Mouse (Mus musculus) MEL (cell line): ENCODE data around the gene Olfm2. TPM values are rescaled to one million over a fixed set of nuclear protein-coding genes. Genes with fewer than 3 reads are reported as not detected.

Experiments used
- DNase-seq: peaks from one replicate; pipeline ENCODE4 v3.0.0; 2011; ENCODE audit warnings: low read depth, low spot score
- H3K27ac ChIP-seq: 2 replicates; pipeline ENCODE4 v1.5.1; 2012; ENCODE audit warnings: low read depth, mild to moderate bottlenecking, control low read depth, low read length, moderate library complexity; ENCODE audit not compliant: control insufficient read depth
- H3K27me3 ChIP-seq, 2 experiments: fragments of 150-350 bp in 1 of 2; sonication (generic) in 1 of 2; 2 replicates each; pipeline ENCODE4 v1.6.1; 2012; ENCODE audit warnings: low read length in 2 of 2, mild to moderate bottlenecking in 2 of 2, improper control_type of control experiment in 1 of 2, moderate library complexity in 1 of 2; ENCODE audit not compliant: insufficient read depth in 2 of 2, control insufficient read depth in 1 of 2
- H3K36me3 ChIP-seq, 2 experiments: 2 replicates each; pipeline ENCODE4 v1.6.1; 2012 to 2014; ENCODE audit warnings: low read length in 2 of 2, improper control_type of control experiment in 1 of 2, inconsistent platforms in 1 of 2, mild to moderate bottlenecking in 1 of 2; ENCODE audit not compliant: insufficient read depth in 2 of 2, control insufficient read depth in 1 of 2
- H3K4me1 ChIP-seq, 2 experiments: fragments of 150-350 bp in 1 of 2; sonication (generic) in 1 of 2; 2 replicates each; pipeline ENCODE4 v1.6.1; 2012; ENCODE audit warnings: low read length in 2 of 2, improper control_type of control experiment in 1 of 2, mild to moderate bottlenecking in 1 of 2; ENCODE audit not compliant: insufficient read depth in 2 of 2, control insufficient read depth in 1 of 2
- H3K4me3 ChIP-seq, 2 experiments: fragments of 150-350 bp in 1 of 2; sonication (generic) in 1 of 2; 2 replicates each; pipeline ENCODE4 v1.5.1; 2012; ENCODE audit warnings: low read depth in 2 of 2, low read length in 2 of 2, mild to moderate bottlenecking in 2 of 2, moderate library complexity in 2 of 2, control low read depth in 1 of 2, improper control_type of control experiment in 1 of 2; ENCODE audit not compliant: control insufficient read depth in 1 of 2, insufficient read depth in 1 of 2
- H3K79me2 ChIP-seq: 2 replicates; pipeline ENCODE4 v1.6.1; 2012; ENCODE audit warnings: mild to moderate bottlenecking, low read length, moderate library complexity; ENCODE audit not compliant: control insufficient read depth, poor library complexity, insufficient read depth
- H3K9ac ChIP-seq: 2 replicates; pipeline ENCODE4 v1.6.1; 2012; ENCODE audit warnings: low read depth, mild to moderate bottlenecking, control low read depth, low read length, moderate library complexity; ENCODE audit not compliant: control insufficient read depth, poor library complexity, severe bottlenecking
- H3K9me3 ChIP-seq: fragments of 150-350 bp; sonication (generic); replicated peaks from 2 replicates; pipeline ENCODE4 v1.6.1; 2012; ENCODE audit warnings: mild to moderate bottlenecking, low read length, improper control_type of control experiment, moderate library complexity; ENCODE audit not compliant: insufficient read depth
- BHLHE40 ChIP-seq: IDR thresholded peaks from 2 replicates; pipeline ENCODE4 v1.6.1; 2012; ENCODE audit warnings: low read depth, mild to moderate bottlenecking, inconsistent platforms, low read length, improper control_type of control experiment, borderline replicate concordance
- CHD1 ChIP-seq: IDR thresholded peaks from 2 replicates; pipeline ENCODE4 v1.6.1; 2012; ENCODE audit warnings: low read depth, mild to moderate bottlenecking, inconsistent platforms, low read length, improper control_type of control experiment
- CHD2 ChIP-seq: IDR thresholded peaks from 2 replicates; pipeline ENCODE4 v1.6.1; 2011; ENCODE audit warnings: low read length, improper control_type of control experiment
- CTCF ChIP-seq, 3 experiments: IDR thresholded peaks in 2 of 3; conservative IDR thresholded peaks in 1 of 3; 2 replicates each; pipeline ENCODE4 v1.5.1; 2011 to 2012; ENCODE audit warnings: low read length in 3 of 3, low read depth in 2 of 3, mild to moderate bottlenecking in 2 of 3, improper control_type of control experiment in 1 of 3, inconsistent platforms in 1 of 3, mixed read lengths in 1 of 3, moderate library complexity in 1 of 3; ENCODE audit not compliant: control insufficient read depth in 1 of 3, insufficient read depth in 1 of 3, poor library complexity in 1 of 3, severe bottlenecking in 1 of 3
- EP300 ChIP-seq, 2 experiments: IDR thresholded peaks; 2 replicates each; pipeline ENCODE4 v1.6.1; 2011; ENCODE audit warnings: improper control_type of control experiment in 2 of 2, low read length in 2 of 2, low read depth in 1 of 2, mild to moderate bottlenecking in 1 of 2
- GABPA ChIP-seq: IDR thresholded peaks from 2 replicates; pipeline ENCODE4 v1.6.1; 2012; ENCODE audit warnings: low read depth, mild to moderate bottlenecking, inconsistent platforms, low read length, improper control_type of control experiment, moderate library complexity
- KAT2A ChIP-seq: conservative IDR thresholded peaks from 2 replicates; pipeline ENCODE4 v1.6.1; 2012; ENCODE audit warnings: low read depth, low read length, improper control_type of control experiment, inconsistent platforms
- MAFK ChIP-seq: IDR thresholded peaks from 2 replicates; pipeline ENCODE4 v1.6.1; 2011; ENCODE audit warnings: low read depth, mild to moderate bottlenecking, low read length, improper control_type of control experiment, borderline replicate concordance
- MAX ChIP-seq: IDR thresholded peaks from 2 replicates; pipeline ENCODE4 v1.6.1; 2011; ENCODE audit warnings: low read length, improper control_type of control experiment
- MAZ ChIP-seq: IDR thresholded peaks from 2 replicates; pipeline ENCODE4 v1.6.1; 2012; ENCODE audit warnings: low read depth, mild to moderate bottlenecking, inconsistent platforms, low read length, improper control_type of control experiment
- MXI1 ChIP-seq: IDR thresholded peaks from 2 replicates; pipeline ENCODE4 v1.6.1; 2011; ENCODE audit warnings: mild to moderate bottlenecking, low read depth, low read length, improper control_type of control experiment
- MYB ChIP-seq: IDR thresholded peaks from 2 replicates; pipeline ENCODE4 v1.6.1; 2011; ENCODE audit warnings: mild to moderate bottlenecking, low read depth, low read length, improper control_type of control experiment
- MYC ChIP-seq: IDR thresholded peaks from 2 replicates; pipeline ENCODE4 v1.6.1; 2011; ENCODE audit warnings: low read depth, mild to moderate bottlenecking, low read length, improper control_type of control experiment, moderate library complexity
- NELFE ChIP-seq: IDR thresholded peaks from 2 replicates; pipeline ENCODE4 v1.6.1; 2011; ENCODE audit warnings: low read depth, low read length, improper control_type of control experiment
- NRF1 ChIP-seq: IDR thresholded peaks from 2 replicates; pipeline ENCODE4 v1.6.1; 2014; ENCODE audit warnings: low read depth, mild to moderate bottlenecking, inconsistent platforms, low read length, improper control_type of control experiment, moderate library complexity; ENCODE audit not compliant: poor library complexity, insufficient read depth, severe bottlenecking
- POLR2AphosphoS2 ChIP-seq: IDR thresholded peaks from 2 replicates; pipeline ENCODE4 v1.6.1; 2011; ENCODE audit warnings: low read length, improper control_type of control experiment
- SIN3A ChIP-seq: IDR thresholded peaks from 2 replicates; pipeline ENCODE4 v1.6.1; 2012; ENCODE audit warnings: low read length, improper control_type of control experiment, inconsistent platforms
- TCF12 ChIP-seq: IDR thresholded peaks from 2 replicates; pipeline ENCODE4 v1.6.1; 2014; ENCODE audit warnings: low read depth, mild to moderate bottlenecking, inconsistent platforms, low read length, improper control_type of control experiment, moderate library complexity
- UBTF ChIP-seq: IDR thresholded peaks from 2 replicates; pipeline ENCODE4 v1.6.1; 2012; ENCODE audit warnings: low read depth, mild to moderate bottlenecking, inconsistent platforms, low read length, improper control_type of control experiment, moderate library complexity, borderline replicate concordance; ENCODE audit not compliant: insufficient read depth
- ZKSCAN1 ChIP-seq: IDR thresholded peaks from 2 replicates; pipeline ENCODE4 v1.6.1; 2012; ENCODE audit warnings: low read depth, mild to moderate bottlenecking, inconsistent platforms, low read length, improper control_type of control experiment, moderate library complexity
- ZMIZ1 ChIP-seq: IDR thresholded peaks from 2 replicates; pipeline ENCODE4 v1.6.1; 2012; ENCODE audit warnings: low read depth, mild to moderate bottlenecking, inconsistent platforms, low read length, improper control_type of control experiment, moderate library complexity
- polyA plus RNA-seq, 2 experiments: library from polyadenylated mRNA; stranded (reverse) in 1 of 2; unstranded in 1 of 2; fragments of >175 nt in 1 of 2; fragments of >200 nt in 1 of 2; gene quantifications; 2 replicates each; pipeline versions ENCODE4 v1.2.1 to v1.2.4; 2012; ENCODE audit warnings: low replicate concordance in 2 of 2, low read depth in 1 of 2; ENCODE audit not compliant: insufficient read length in 2 of 2, insufficient read depth in 1 of 2, missing spikeins in 1 of 2
- total RNA-seq: library from RNA; depleted of rRNA; stranded (reverse); fragments of 300-350 nt; gene quantifications from 2 replicates; pipeline ENCODE4 v1.2.3, GENCODE M21; 2012

The Olfm2 gene
- total and polyA plus RNA-seq, 3 experiments = 0.54 to 1.9 TPM; not detected in 1

GRCm38 (mm10) chr9:20681546-20682388, 64.4 kb downstream of the Olfm2 start:
- H3K4me3 ChIP-seq = no peak overlapping the region
- no peak overlapping the region for H3K9ac ChIP-seq
- no peak overlapping the region for H3K27ac ChIP-seq
- peaks cover 0 to 3% of the 10 kb centered on the region in 2 experiments; a peak in 1 of 4 replicates for H3K27me3 ChIP-seq
- TF ChIP-seq GABPA (no peak), CHD1 (no peak), TCF12 (no peak), SIN3A (no peak), MYC (no peak), CTCF (IDR thresholded peaks at IDR 0.05 in 2 of 3, conservative IDR thresholded peaks at IDR 0.05 in 1 of 3; ENCODE audit: control insufficient read depth in 1 of 3, insufficient read depth in 1 of 3, low read depth in 2 of 3, low read length in 3 of 3, poor library complexity in 1 of 3, severe bottlenecking in 1 of 3) (peak; percentile 27 to 43 (median 34); a peak in 5 of 6 replicates)
- H3K79me2 ChIP-seq = no peaks in the 10 kb centered on the region
- no peaks in the 10 kb centered on the region for H3K4me1 ChIP-seq
- no peaks in the 10 kb centered on the region for H3K9me3 ChIP-seq
- DNase-seq = no peak
- H3K36me3 ChIP-seq = no peaks in the 10 kb centered on the region

GRCm38 (mm10) chr9:20680378-20680958, 65.7 kb downstream of the Olfm2 start:
- no peak for DNase-seq
- no peak overlapping the region for H3K27ac ChIP-seq
- H3K27me3 ChIP-seq = peaks cover 0 to 3% of the 10 kb centered on the region in 2 experiments; a peak in 1 of 4 replicates
- H3K4me3 ChIP-seq = no peak overlapping the region
- no peak for TF ChIP-seq NRF1
- TF ChIP-seq POLR2AphosphoS2 = no peak
- TF ChIP-seq, all 39 proteins: peak for 0
- no peaks in the 10 kb centered on the region for H3K4me1 ChIP-seq
- no peaks in the 10 kb centered on the region for H3K36me3 ChIP-seq
- no peak overlapping the region for H3K9ac ChIP-seq
- H3K79me2 ChIP-seq = no peaks in the 10 kb centered on the region
- H3K9me3 ChIP-seq = no peaks in the 10 kb centered on the region

GRCm38 (mm10) chr9:20677892-20678291, 68.3 kb downstream of the Olfm2 start:
- no peak for DNase-seq
- Histone ChIP-seq H3K36me3 (no peaks in the 10 kb centered on the region), H3K4me3 (no peak overlapping the region), H3K27ac (no peak overlapping the region)
- no peak for TF ChIP-seq CHD2
- TF ChIP-seq KAT2A = no peak
- TF ChIP-seq NRF1 = no peak
- no peak for TF ChIP-seq MXI1
- TF ChIP-seq MAZ = no peak
- TF ChIP-seq EP300 (IDR thresholded peaks at IDR 0.05; ENCODE audit: low read depth in 1 of 2, low read length in 2 of 2) = no peak
- no peak for TF ChIP-seq UBTF
- TF ChIP-seq BHLHE40 = no peak
- no peak for TF ChIP-seq MAX
- TF ChIP-seq ZMIZ1 = no peak
- no peak for TF ChIP-seq NELFE
- TF ChIP-seq MAFK = no peak
- no peak for TF ChIP-seq ZKSCAN1
- TF ChIP-seq SIN3A = no peak
- no peak for TF ChIP-seq MYB
- TF ChIP-seq, all 39 proteins: peak for 0
- peaks cover 0 to 4% of the 10 kb centered on the region in 2 experiments; a peak in 1 of 4 replicates for H3K27me3 ChIP-seq
- H3K4me1 ChIP-seq = no peaks in the 10 kb centered on the region
- H3K79me2 ChIP-seq = no peaks in the 10 kb centered on the region
- H3K9ac ChIP-seq = no peak overlapping the region
- H3K9me3 ChIP-seq = no peaks in the 10 kb centered on the region
